Mouse (Mus musculus): ENCODE data around the gene Zfp507. TPM values are rescaled to one million over a fixed set of nuclear protein-coding genes. Genes with fewer than 3 reads are reported as not detected.

Gene Zfp507
- polyA plus RNA-seq (2015; fragmentation: Nextera tagmentation; extraction: Ambion mirVana), result 16.6 and 17.8 TPM in 2 replicates

DNA sequence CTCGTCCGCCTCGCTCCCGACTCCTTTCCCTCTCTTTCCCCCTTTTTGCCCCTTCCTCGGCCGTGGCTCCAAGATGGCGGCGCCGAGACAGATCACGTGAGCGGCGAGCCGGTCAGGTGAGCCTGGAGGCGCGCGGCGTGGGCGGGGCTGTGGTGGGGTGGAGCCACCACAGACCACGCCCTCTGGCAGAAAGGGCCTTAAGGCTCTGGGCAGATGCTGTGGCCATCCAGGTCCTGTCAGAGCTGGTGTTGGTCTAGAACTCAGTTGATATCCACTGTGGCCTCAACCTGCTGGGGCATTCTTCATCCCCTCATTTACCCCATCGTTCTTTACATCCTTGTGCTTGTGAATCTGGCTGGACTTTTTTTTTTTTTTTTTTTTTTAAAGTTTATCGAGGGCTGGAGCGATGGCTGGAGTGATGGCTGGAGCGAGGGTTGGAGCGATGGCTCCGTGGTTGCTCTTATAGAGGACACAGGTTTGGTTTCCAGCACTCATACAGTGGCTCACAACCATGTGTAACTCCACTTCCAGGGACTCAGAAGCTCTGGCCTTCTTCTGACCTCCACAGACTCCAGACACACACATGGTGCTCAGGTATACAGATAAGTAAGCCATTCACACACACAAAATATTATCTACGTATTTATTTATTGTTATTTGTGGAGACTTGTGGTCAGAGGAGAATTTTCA lies at the start of gene Zfp507:
Gene Zfp507, minus strand, starts transcription at position 98 of the 690 bp plus-strand sequence.
- Histone ChIP-seq H3K4me3 (replicated peaks) (peak within 1 kb of the TSS; percentile 90), H3K27me3 (replicated peaks) (no peaks in the 10 kb centered on the region), H3K36me3 (peaks cover 10% of the 10 kb centered on the region), H3K9ac (peak within 1 kb of the TSS; percentile 99), H3K4me2 (replicated peaks) (peak within 1 kb of the TSS; percentile 66), H3K4me1 (replicated peaks) (peaks cover 5% of the 10 kb centered on the region; the same call in 1 of the 2 replicates), H3K9me3 (no peaks in the 10 kb centered on the region), H3K27ac (peak within 1 kb of the TSS; percentile 78)
- ATAC-seq, result peak; percentile 98
- 19% methylated on average over 26 of the region's 26 CpGs for WGBS

DNA sequence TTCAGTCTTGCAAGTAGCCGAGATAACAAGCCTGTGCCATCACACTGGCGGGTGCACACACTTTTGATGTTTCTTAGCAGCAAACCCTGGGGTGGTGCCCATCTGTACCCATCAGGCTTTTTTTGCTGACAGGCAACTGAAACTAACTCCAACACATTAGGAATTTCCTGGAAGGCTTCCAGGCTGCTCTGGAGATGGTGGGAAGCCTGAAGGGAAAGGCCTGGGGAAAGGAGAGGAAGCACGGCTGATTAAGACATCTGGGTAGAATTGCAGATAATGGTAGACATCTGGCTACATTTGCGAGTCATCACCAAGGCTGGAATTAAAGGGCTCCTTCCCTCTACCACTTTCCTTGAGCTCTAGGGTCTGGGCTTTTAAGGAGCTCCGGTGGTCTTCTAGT lies 47.6 kb upstream of the Zfp507 start:
- no peak for ATAC-seq
- WGBS, result 71% methylated on average over 5 of the region's 5 CpGs
- no peak overlapping the region for H3K27ac ChIP-seq

DNA sequence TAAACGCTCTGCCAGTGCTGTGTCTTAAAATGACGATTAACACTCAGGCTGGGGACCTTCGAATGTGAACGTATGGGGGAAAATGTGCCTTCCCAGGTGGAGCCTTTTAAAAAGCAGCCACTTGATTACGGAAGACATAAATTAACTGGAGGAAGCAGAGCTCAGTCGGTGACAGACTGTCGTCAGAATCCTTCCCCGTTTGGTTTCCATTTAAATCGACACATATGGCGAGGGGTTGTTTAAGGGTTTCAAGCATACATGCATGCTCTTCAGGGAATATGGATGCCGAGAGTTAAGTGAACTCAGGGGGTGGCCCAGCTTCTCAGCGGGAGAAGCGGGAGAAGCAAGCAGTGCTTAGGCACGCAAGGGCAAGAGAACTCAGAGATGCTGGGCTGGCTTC lies 45.7 kb upstream of the Zfp507 start:
- Histone ChIP-seq H3K9me3 (no peaks in the 10 kb centered on the region), H3K27me3 (replicated peaks) (no peaks in the 10 kb centered on the region), H3K36me3 (no peaks in the 10 kb centered on the region), H3K4me2 (replicated peaks) (no peak overlapping the region), H3K4me3 (replicated peaks) (no peak overlapping the region), H3K4me1 (replicated peaks) (no peaks in the 10 kb centered on the region), H3K27ac (no peak overlapping the region), H3K9ac (no peak overlapping the region)
- no peak for ATAC-seq
- 41% methylated on average over 14 of the region's 14 CpGs for WGBS

More for the DNA sequence above, 47.6 kb upstream of the Zfp507 start:
- H3K36me3 ChIP-seq, result no peaks in the 10 kb centered on the region
- H3K9me3 ChIP-seq, result no peaks in the 10 kb centered on the region
- H3K27me3 ChIP-seq (replicated peaks), result no peaks in the 10 kb centered on the region
- no peak overlapping the region for H3K4me3 ChIP-seq (replicated peaks)
- H3K4me2 ChIP-seq (replicated peaks), result no peak overlapping the region
- H3K4me1 ChIP-seq (replicated peaks), result no peaks in the 10 kb centered on the region
- H3K9ac ChIP-seq, result no peak overlapping the region

DNA sequence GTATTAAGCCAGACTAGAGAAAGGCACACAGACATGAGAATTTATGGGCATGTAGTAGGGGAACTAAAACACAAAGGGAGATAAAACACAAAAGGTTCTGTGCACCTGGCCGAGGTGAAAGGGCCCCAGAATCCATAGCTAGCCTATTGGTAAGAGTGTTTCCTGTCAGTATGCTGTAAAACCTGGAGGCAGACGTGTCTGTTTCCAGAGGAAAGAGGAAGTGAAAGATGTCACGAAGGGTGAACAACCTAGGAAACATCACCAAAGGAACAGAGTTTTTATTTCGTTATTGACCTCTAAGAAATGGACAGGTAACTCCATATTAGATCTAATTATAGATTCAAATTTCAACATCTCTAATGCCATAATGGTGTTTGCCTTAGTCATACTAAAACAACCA lies 37.7 kb upstream of the Zfp507 start:
- Histone ChIP-seq H3K27me3 (replicated peaks) (no peaks in the 10 kb centered on the region), H3K4me1 (replicated peaks) (no peaks in the 10 kb centered on the region), H3K9me3 (no peaks in the 10 kb centered on the region), H3K4me3 (replicated peaks) (no peak overlapping the region), H3K9ac (no peak overlapping the region), H3K27ac (no peak overlapping the region), H3K36me3 (no peaks in the 10 kb centered on the region), H3K4me2 (replicated peaks) (no peak overlapping the region)
- 66% methylated on average over 4 of the region's 4 CpGs for WGBS
- no peak for ATAC-seq

DNA sequence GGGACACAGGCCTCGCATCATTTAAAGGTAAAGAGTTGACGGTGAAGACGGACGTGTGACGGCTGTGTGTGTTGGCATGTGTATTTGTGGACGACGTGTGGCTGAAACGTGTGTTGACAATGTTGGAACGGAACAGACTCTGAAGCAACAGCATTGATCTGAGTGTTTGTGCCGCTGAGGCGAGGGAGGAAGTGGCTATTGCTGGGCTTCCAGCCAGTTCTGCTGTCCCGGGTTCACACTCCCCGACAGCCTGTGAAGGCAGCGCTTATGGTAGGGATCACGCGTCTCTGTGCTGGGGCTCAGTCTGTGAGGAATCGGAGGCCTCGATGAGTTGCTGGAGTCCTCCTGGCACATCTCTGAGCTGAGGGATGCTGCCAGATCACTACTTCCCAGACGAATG lies 34.0 kb upstream of the Zfp507 start:
- Histone ChIP-seq H3K9me3 (no peaks in the 10 kb centered on the region), H3K4me1 (replicated peaks) (no peaks in the 10 kb centered on the region), H3K4me3 (replicated peaks) (no peak overlapping the region), H3K9ac (no peak overlapping the region), H3K4me2 (replicated peaks) (peak overlapping the region; percentile 1; the same call in 1 of the 2 replicates), H3K27ac (no peak overlapping the region), H3K27me3 (replicated peaks) (no peaks in the 10 kb centered on the region), H3K36me3 (no peaks in the 10 kb centered on the region)
- peak; percentile 67; the same call in 1 of the 2 replicates for ATAC-seq
- 50% methylated on average over 19 of the region's 19 CpGs for WGBS

DNA sequence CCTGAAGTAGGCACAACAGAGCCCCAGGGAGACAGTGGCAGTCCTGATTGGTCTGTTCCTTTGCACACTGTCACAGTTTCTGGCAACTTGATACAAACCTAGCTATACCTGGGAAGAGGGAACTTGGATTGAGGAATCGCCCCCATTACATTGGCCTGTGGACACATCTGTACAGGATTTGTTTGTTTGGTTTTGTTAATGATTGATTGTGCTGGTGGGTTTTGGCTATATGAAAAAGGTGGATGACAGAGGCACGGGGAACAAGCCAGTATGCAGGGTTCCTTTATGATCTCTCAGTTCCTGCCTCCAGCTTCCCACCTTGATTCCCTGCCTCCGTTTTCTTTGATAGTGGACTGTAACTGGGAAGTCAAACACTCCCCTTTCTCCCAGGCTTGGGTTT lies 33.6 kb upstream of the Zfp507 start:
- H3K4me1 ChIP-seq (replicated peaks), result no peaks in the 10 kb centered on the region
- H3K36me3 ChIP-seq, result no peaks in the 10 kb centered on the region
- no peak overlapping the region for H3K4me3 ChIP-seq (replicated peaks)
- H3K4me2 ChIP-seq (replicated peaks), result 0 out of 2 replicates have a peak overlapping the region, but pooled peaks have one; percentile 1
- H3K27ac ChIP-seq, result no peak overlapping the region
- H3K27me3 ChIP-seq (replicated peaks), result no peaks in the 10 kb centered on the region
- WGBS, result 60% methylated on average over 3 of the region's 3 CpGs
- H3K9me3 ChIP-seq, result no peaks in the 10 kb centered on the region
- no peak for ATAC-seq
- H3K9ac ChIP-seq, result no peak overlapping the region

DNA sequence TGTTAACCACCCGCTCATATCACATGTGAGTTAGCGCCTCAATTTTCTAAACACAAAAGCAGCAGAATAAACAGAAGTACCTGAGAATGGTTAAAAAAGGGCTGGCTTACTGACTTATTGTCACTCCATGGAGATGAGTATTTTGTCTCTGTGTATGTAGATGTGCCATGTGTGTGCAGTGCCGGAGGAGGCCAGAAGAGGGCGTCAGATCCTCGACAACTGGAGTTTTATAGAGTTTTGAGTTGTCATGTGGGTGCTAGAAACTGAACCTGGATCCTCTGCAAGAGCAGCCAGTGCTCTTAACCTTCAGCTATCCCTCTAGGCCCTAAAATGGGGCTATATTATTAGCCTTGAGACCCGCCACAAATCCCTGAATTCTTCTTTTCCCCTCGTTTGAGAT lies 27.3 kb upstream of the Zfp507 start:
- H3K36me3 ChIP-seq, result no peaks in the 10 kb centered on the region
- no peaks in the 10 kb centered on the region for H3K9me3 ChIP-seq
- H3K27ac ChIP-seq, result no peak overlapping the region
- no peak overlapping the region for H3K9ac ChIP-seq
- no peak for ATAC-seq
- WGBS, result 88% methylated on average over 7 of the region's 7 CpGs
- H3K27me3 ChIP-seq (replicated peaks), result no peaks in the 10 kb centered on the region
- no peak overlapping the region for H3K4me3 ChIP-seq (replicated peaks)
- H3K4me1 ChIP-seq (replicated peaks), result no peaks in the 10 kb centered on the region
- H3K4me2 ChIP-seq (replicated peaks), result no peak overlapping the region

DNA sequence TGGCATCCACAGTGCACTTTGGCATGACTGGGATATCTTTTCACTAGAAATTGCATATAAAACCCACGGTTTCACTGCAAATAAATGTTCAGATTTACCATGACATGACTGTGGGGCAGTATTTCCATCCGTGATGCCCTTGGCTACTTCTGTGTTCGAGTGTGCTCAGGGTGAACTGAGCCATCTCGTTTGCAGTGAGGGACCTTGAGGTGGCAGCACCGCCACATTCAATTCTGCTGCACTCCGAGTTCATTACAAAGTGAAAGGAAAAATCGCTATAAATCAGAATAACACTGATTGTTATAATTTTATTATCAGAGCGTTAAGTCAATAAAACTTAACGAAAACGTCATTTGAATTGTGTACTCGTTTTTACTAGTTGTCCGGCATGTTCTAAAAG lies 21.1 kb upstream of the Zfp507 start:
- Histone ChIP-seq H3K9ac (no peak overlapping the region), H3K27me3 (replicated peaks) (no peaks in the 10 kb centered on the region), H3K9me3 (no peaks in the 10 kb centered on the region), H3K36me3 (no peaks in the 10 kb centered on the region), H3K4me1 (replicated peaks) (no peaks in the 10 kb centered on the region), H3K4me2 (replicated peaks) (no peak overlapping the region), H3K27ac (no peak overlapping the region), H3K4me3 (replicated peaks) (no peak overlapping the region)
- WGBS, result 79% methylated on average over 12 of the region's 12 CpGs
- ATAC-seq, result no peak

DNA sequence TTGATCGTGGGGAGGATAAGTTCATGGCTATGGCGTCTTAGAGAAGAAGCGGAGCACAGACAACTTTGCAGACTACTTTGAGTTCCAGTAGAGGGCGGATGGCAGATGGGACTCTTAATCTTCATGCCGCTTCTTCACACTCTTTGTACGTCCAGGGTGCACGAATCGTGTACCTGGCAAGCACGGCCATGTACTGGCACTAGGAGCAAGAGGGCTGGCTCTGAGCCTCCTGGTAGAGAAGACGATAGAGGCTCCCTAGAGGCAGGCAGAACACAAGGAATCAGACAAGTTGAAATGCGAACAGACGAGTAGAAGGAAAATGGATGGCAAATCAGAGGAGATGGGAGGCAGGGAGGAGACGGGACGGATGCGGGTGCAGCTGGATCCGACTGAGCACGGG lies 19.5 kb upstream of the Zfp507 start:
- Histone ChIP-seq H3K9me3 (no peaks in the 10 kb centered on the region), H3K4me1 (replicated peaks) (no peaks in the 10 kb centered on the region), H3K27me3 (replicated peaks) (no peaks in the 10 kb centered on the region), H3K36me3 (no peaks in the 10 kb centered on the region), H3K4me3 (replicated peaks) (no peak overlapping the region), H3K9ac (no peak overlapping the region), H3K4me2 (replicated peaks) (no peak overlapping the region), H3K27ac (no peak overlapping the region)
- ATAC-seq, result no peak
- 82% methylated on average over 17 of the region's 17 CpGs for WGBS

DNA sequence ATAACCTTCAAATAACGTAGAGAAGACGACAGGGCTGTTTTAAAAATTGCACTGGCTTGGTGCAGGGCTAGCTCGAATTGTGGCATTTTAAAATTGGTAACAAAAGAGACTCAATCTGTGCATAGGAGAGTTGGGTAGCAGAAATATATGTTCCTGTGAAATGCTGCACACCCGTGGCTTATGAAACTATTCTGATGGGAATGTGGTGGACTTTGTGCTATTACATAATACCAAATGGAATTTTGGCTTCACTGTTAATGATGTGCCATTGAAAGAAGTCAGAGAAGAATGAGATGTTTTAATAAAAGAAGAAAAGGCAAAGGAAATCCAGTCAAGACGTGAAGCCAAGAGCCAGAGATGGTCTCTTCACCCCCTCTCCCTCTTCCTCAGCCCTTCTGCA lies 18.6 kb upstream of the Zfp507 start:
- Histone ChIP-seq H3K36me3 (no peaks in the 10 kb centered on the region), H3K4me1 (replicated peaks) (no peaks in the 10 kb centered on the region), H3K9ac (no peak overlapping the region), H3K4me3 (replicated peaks) (no peak overlapping the region), H3K27me3 (replicated peaks) (no peaks in the 10 kb centered on the region), H3K4me2 (replicated peaks) (no peak overlapping the region), H3K27ac (no peak overlapping the region), H3K9me3 (no peaks in the 10 kb centered on the region)
- 74% methylated on average over 5 of the region's 5 CpGs for WGBS
- ATAC-seq, result no peak

DNA sequence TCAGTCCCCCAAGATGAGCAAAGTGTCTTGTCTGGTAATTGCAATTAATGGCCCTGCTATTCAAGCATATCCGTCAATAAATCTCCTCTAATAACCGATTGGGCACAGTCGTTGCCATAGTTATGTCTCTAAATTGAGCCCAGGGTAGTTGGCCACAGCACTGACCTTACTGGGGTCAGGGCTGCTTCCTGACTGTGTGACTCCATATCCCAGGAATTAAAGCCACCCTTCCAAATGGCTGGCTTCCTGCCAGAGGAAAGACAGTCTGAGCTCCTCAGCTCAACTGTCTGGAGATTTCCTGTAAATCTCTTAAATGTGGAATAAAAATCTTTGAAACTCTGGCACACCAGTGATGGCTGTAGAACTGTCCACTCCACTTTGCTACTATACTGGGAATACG lies 16.7 kb upstream of the Zfp507 start:
- ATAC-seq, result no peak
- no peak overlapping the region for H3K9ac ChIP-seq
- WGBS, result 68% methylated on average over 4 of the region's 4 CpGs

DNA sequence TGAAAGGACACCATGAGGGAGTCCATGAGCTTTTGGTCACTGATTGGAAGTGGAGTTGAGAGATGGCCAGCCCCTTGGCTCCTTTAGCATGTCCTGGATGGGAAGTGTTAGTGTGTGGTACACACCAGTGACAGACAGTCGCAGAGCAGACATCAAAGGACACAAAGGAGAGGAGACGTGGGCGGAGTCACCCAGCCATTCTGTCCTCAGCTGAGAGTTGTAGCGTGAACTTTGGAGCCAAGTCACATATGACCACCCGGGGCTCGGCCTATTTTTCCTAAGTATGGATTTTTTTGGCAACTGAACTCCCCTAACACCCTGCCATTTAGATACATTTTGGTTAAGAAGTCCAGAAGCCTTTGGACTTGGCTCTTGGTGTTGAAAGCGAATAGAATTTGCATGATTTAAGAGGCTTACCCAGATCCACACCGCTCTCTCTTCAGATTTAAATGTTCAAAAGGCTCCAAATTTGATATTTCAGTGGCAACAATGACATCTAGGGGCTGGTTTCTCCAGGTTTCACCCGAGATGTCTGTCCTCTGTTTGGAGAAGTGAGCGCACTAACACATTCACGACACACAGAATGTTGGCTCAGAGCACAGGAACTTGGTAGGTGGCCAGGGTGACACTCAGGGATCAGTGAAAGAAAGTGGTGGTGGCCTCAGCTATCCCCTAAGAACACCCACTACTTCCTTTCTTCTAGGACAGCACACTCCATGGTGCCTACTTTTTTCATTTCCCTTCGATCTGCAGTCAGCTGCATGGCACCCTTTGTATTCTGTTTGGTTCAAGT lies 12.2 kb upstream of the Zfp507 start:
- no peak overlapping the region for H3K4me3 ChIP-seq (replicated peaks)
- no peaks in the 10 kb centered on the region for H3K9me3 ChIP-seq
- ATAC-seq, result no peak
- H3K4me1 ChIP-seq (replicated peaks), result no peaks in the 10 kb centered on the region
- 81% methylated on average over 12 of the region's 12 CpGs for WGBS
- H3K27me3 ChIP-seq (replicated peaks), result no peaks in the 10 kb centered on the region
- H3K4me2 ChIP-seq (replicated peaks), result no peak overlapping the region
- H3K9ac ChIP-seq, result no peak overlapping the region
- H3K27ac ChIP-seq, result no peak overlapping the region
- no peaks in the 10 kb centered on the region for H3K36me3 ChIP-seq

More for the DNA sequence above, 16.7 kb upstream of the Zfp507 start:
- no peak overlapping the region for H3K4me3 ChIP-seq (replicated peaks)
- H3K4me1 ChIP-seq (replicated peaks), result no peaks in the 10 kb centered on the region
- H3K4me2 ChIP-seq (replicated peaks), result no peak overlapping the region
- H3K27me3 ChIP-seq (replicated peaks), result no peaks in the 10 kb centered on the region
- H3K27ac ChIP-seq, result no peak overlapping the region
- no peaks in the 10 kb centered on the region for H3K36me3 ChIP-seq
- no peaks in the 10 kb centered on the region for H3K9me3 ChIP-seq

Data from intestine, embryonic 15.5 days (tissue).